13 mouse cellular contexts compared by ENCODE assay signal in the genomic region with DNA sequence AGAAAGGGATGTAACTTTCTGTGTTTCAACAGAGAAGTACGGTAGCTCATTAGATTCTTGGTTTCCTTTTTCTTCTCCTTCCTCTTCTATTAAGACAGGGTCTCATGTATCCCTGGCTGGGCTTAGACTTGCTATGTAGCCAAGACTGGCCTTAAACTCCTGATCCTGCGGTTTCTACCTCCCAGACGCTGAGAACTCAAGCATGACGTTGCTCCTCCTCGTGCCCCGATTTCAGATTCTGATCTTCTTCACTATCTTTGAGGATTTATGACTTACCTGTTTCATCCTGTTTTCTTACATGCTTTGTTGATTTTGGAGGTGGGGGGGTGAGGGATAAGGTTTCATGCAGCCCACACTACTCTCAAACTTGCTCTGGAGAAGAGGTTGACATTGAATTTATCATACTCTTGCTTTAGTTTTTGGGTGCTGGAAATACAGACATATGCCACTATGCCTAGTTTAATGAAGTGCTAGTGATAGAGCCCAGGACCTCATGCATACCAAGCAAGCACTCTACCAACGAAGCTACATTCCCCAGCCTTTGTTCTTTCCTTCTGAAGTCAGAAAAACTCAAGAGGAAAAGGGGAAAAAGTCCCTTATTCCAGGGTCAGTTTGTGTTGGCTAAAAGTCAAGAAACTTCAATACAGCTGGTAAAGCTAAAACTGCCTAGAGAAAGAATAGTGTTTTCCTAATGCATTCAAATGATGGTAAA. TPM values are rescaled to one million over a fixed set of nuclear protein-coding genes. Genes with fewer than 3 reads are reported as not detected.
DNase-seq lines count a peak whose midpoint lies in the region; ATAC-seq and TF ChIP-seq lines count a peak whose summit lies in the region.
"Had no signal": no experiment of that assay in that cellular context is flagged by ENCODE, and none has a peak within 500 bp of the region (broad histone marks: within the 10 kb centered on the region; RNA-seq: fewer than 3 reads in every experiment).

No protein-coding gene starts in this region.

- H3K27me3 ChIP-seq in heart, embryonic 11.5 days (ENCODE audit: control insufficient read depth, insufficient read depth, low read length) = no peaks in the 10 kb centered on the region
- no peaks in the 10 kb centered on the region for H3K27me3 ChIP-seq in kidney, embryonic 16.5 days (ENCODE audit: insufficient read depth, low read length)
- H3K27me3 ChIP-seq in Patski = no peaks in the 10 kb centered on the region
- no peaks in the 10 kb centered on the region for H3K27me3 ChIP-seq in limb, embryonic 13.5 days
- H3K27me3 ChIP-seq: forebrain, embryonic 12.5 days had no signal

- no peak overlapping the region for H3K4me3 ChIP-seq in heart, embryonic 11.5 days (ENCODE audit: low read depth, low read length)
- H3K4me3 ChIP-seq in kidney, embryonic 16.5 days (ENCODE audit: low read length) = no peak overlapping the region
- H3K4me3 ChIP-seq in limb, embryonic 13.5 days = no peak overlapping the region
- H3K4me3 ChIP-seq: forebrain, embryonic 12.5 days had no signal

- no peak for TF ChIP-seq CTCF in Patski (IDR thresholded peaks at IDR 0.05)

- no peaks in the 10 kb centered on the region for H3K36me3 ChIP-seq in heart, embryonic 11.5 days (ENCODE audit: control insufficient read depth, insufficient read depth, low read length)
- peaks cover 5% of the 10 kb centered on the region for H3K36me3 ChIP-seq in kidney, embryonic 16.5 days (ENCODE audit: insufficient read depth, low read length)
- peaks cover 28% of the 10 kb centered on the region for H3K36me3 ChIP-seq in limb, embryonic 13.5 days

- no peak for ATAC-seq in heart, embryonic 11.5 days (replicated peaks; ENCODE audit: insufficient number of reproducible peaks, low FRiP score, low TSS enrichment)
- no peak for ATAC-seq in kidney, embryonic 16.5 days (ENCODE audit: low FRiP score, low TSS enrichment)
- peak; percentile 60 for ATAC-seq in Patski
- no peak for ATAC-seq in limb, embryonic 13.5 days (ENCODE audit: low FRiP score, low read depth)
- no peak for ATAC-seq in granulocyte monocyte progenitor cell, adult 5-6 weeks (replicated peaks; ENCODE audit: poor library complexity, severe bottlenecking)
- ATAC-seq: intestine, postnatal 0 days had no signal

- no peak overlapping the region for H3K27ac ChIP-seq in heart, embryonic 11.5 days (ENCODE audit: low read depth, low read length)
- peak overlapping the region; percentile 63 for H3K27ac ChIP-seq in kidney, embryonic 16.5 days (ENCODE audit: low read length)
- H3K27ac ChIP-seq in limb, embryonic 13.5 days = peak overlapping the region; percentile 67; the same call in 1 of the 2 replicates
- H3K27ac ChIP-seq: forebrain, embryonic 12.5 days had no signal

- peaks cover 23% of the 10 kb centered on the region for H3K4me1 ChIP-seq in heart, embryonic 11.5 days (ENCODE audit: control insufficient read depth, insufficient read depth, low read length)
- peaks cover 35% of the 10 kb centered on the region for H3K4me1 ChIP-seq in kidney, embryonic 16.5 days (ENCODE audit: insufficient read depth, low read length)
- H3K4me1 ChIP-seq in limb, embryonic 13.5 days = peaks cover 37% of the 10 kb centered on the region

- no peaks in the 10 kb centered on the region for H3K9me3 ChIP-seq in heart, embryonic 11.5 days (replicated peaks; ENCODE audit: control insufficient read depth, low read length)
- H3K9me3 ChIP-seq in kidney, embryonic 16.5 days (ENCODE audit: low read length) = no peaks in the 10 kb centered on the region
- no peaks in the 10 kb centered on the region for H3K9me3 ChIP-seq in limb, embryonic 13.5 days
- H3K9me3 ChIP-seq: forebrain, embryonic 12.5 days had no signal

- 84% methylated on average over 7 of the region's 7 CpGs for WGBS in heart, embryonic 11.5 days (ENCODE audit: insufficient replicate concordance)
- 30% methylated on average over 7 of the region's 7 CpGs for WGBS in kidney, embryonic 16.5 days
- 59% methylated on average over 7 of the region's 7 CpGs for WGBS in limb, embryonic 13.5 days

- no peak for DNase-seq in heart, postnatal 4 days
- DNase-seq in kidney, postnatal 10 days = no peak
- DNase-seq in Patski (ENCODE audit: low read depth, low spot score) = no peak
- no peak for DNase-seq in frontal cortex, postnatal 36 days (ENCODE audit: low spot score in 2 of 2)
- DNase-seq: gastrocnemius, postnatal 36 days; thymus, postnatal 25 days had no signal

- CTCF ChIA-PET in Patski (lab: Charles Lee) = interaction anchor here (1.0 to 1.3 kb wide), 4 partner anchors 17 to 124 kb away, joined by 3 read pairs; no protein-coding TSS in a partner anchor

- no peak overlapping the region for H3K9ac ChIP-seq in heart, embryonic 11.5 days (ENCODE audit: low read depth, low read length)
- no peak overlapping the region; the same call in 1 of the 2 replicates for H3K9ac ChIP-seq in kidney, embryonic 16.5 days (replicated peaks; ENCODE audit: low read length)
- no peak overlapping the region for H3K9ac ChIP-seq in limb, embryonic 13.5 days
- H3K9ac ChIP-seq: forebrain, embryonic 12.5 days had no signal

- in situ Hi-C loops in Patski (cut with MboI; ENCODE audit: low pct_unique_long_range_greater_than_20kb) = no loop called here

- peak overlapping the region; percentile 74; the same call in 1 of the 2 replicates for H3K4me2 ChIP-seq in heart, embryonic 11.5 days
- H3K4me2 ChIP-seq in kidney, embryonic 16.5 days (replicated peaks; ENCODE audit: low read depth, low read length) = no peak overlapping the region
- H3K4me2 ChIP-seq in limb, embryonic 13.5 days (replicated peaks) = peak overlapping the region; percentile 82; the same call in 1 of the 2 replicates
- H3K4me2 ChIP-seq: forebrain, embryonic 12.5 days; midbrain, embryonic 11.5 days had no signal

- POLR2A ChIA-PET in Patski (lab: Charles Lee) = interaction anchor here (1.0 to 2.4 kb wide), 2 partner anchors 10 to 18 kb away, joined by 3 to 10 read pairs; no protein-coding TSS in a partner anchor

RNA-seq across cellular contexts. Expression of gene Txnrd2, which starts 2.8 kb away (rescaled TPM):
- 32.6 and 32.8 TPM in 2 replicates for polyA plus RNA-seq in heart, embryonic 11.5 days (2014; fragmentation: Nextera tagmentation; extraction: Ambion mirVana)
- total RNA-seq in heart, postnatal 4 days (2021) = 10 to 100 TPM; 26.7 to 29.0 TPM
- polyA plus RNA-seq in kidney, embryonic 16.5 days (2015; fragmentation: Nextera tagmentation; extraction: Ambion mirVana) = 33.7 and 35.2 TPM in 2 replicates
- polyA plus RNA-seq in Patski (2021) = 25.2 TPM
- polyA plus RNA-seq in limb, embryonic 13.5 days (2015; fragmentation: Nextera tagmentation; extraction: Ambion mirVana) = 19.8 and 21.3 TPM in 2 replicates
- total RNA-seq in granulocyte monocyte progenitor cell, adult 5-6 weeks (2014; fragmentation: Nextera tagmentation) = 13.1 and 28.8 TPM in 2 replicates
- total RNA-seq in granulocyte monocyte progenitor cell, adult 5-6 weeks (2017) = 8.8 and 9.7 TPM in 2 replicates

RNA-seq across cellular contexts. Expression of gene Comt, which starts 3.3 kb away (rescaled TPM):
- polyA plus RNA-seq in heart, embryonic 11.5 days (2014; fragmentation: Nextera tagmentation; extraction: Ambion mirVana) = 90.1 and 96.5 TPM in 2 replicates
- 100 to 1,000 TPM; 116 to 122 TPM for total RNA-seq in heart, postnatal 4 days (2021)
- polyA plus RNA-seq in kidney, embryonic 16.5 days (2015; fragmentation: Nextera tagmentation; extraction: Ambion mirVana) = 119 and 127 TPM in 2 replicates
- 229 TPM for polyA plus RNA-seq in Patski (2021)
- 87.4 and 89.4 TPM in 2 replicates for polyA plus RNA-seq in limb, embryonic 13.5 days (2015; fragmentation: Nextera tagmentation; extraction: Ambion mirVana)
- 40.4 and 48.4 TPM in 2 replicates for total RNA-seq in granulocyte monocyte progenitor cell, adult 5-6 weeks (2014; fragmentation: Nextera tagmentation)
- 34.1 and 34.6 TPM in 2 replicates for total RNA-seq in granulocyte monocyte progenitor cell, adult 5-6 weeks (2017)
